Mouse (Mus musculus) ES-E14 (cell line): ENCODE data around the gene Itga3. TPM values are rescaled to one million over a fixed set of nuclear protein-coding genes. Genes with fewer than 3 reads are reported as not detected.

Experiments
- DNase-seq: peaks from one replicate; pipeline ENCODE4 v3.0.0-alpha.2; 2013; ENCODE audit warnings: low read depth, low spot score
- H3K27ac ChIP-seq: 2 replicates; pipeline ENCODE4 v1.5.1; 2012; ENCODE audit warnings: low read depth, mild to moderate bottlenecking, low read length, moderate library complexity, mixed read lengths; ENCODE audit not compliant: poor library complexity, insufficient read depth, severe bottlenecking
- H3K36me3 ChIP-seq: 2 replicates; pipeline ENCODE4 v1.6.1; 2012; ENCODE audit warnings: mild to moderate bottlenecking, low read length, moderate library complexity, mixed read lengths; ENCODE audit not compliant: control insufficient read depth, poor library complexity, insufficient read depth, severe bottlenecking
- H3K4me1 ChIP-seq, 2 experiments: fragments of 150-350 bp in 1 of 2; sonication (generic) in 1 of 2; 2 replicates each; pipeline ENCODE4 v1.6.1; 2012; ENCODE audit warnings: low read length in 2 of 2, mild to moderate bottlenecking in 1 of 2, mixed read lengths in 1 of 2; ENCODE audit not compliant: control insufficient read depth in 2 of 2, insufficient read depth in 2 of 2, poor library complexity in 1 of 2
- H3K4me3 ChIP-seq, 2 experiments: fragments of 150-350 bp in 1 of 2; sonication (generic) in 1 of 2; 2 replicates each; pipeline ENCODE4 v1.5.1; 2012; ENCODE audit warnings: low read length in 2 of 2, low read depth in 1 of 2, mild to moderate bottlenecking in 1 of 2, mixed read lengths in 1 of 2; ENCODE audit not compliant: insufficient read depth in 1 of 2, poor library complexity in 1 of 2, severe bottlenecking in 1 of 2
- H3K9ac ChIP-seq: 2 replicates; pipeline ENCODE4 v1.6.1; 2012; ENCODE audit warnings: low read depth, mild to moderate bottlenecking, low read length, mixed read lengths; ENCODE audit not compliant: poor library complexity, insufficient read depth, severe bottlenecking
- H3K9me3 ChIP-seq: fragments of 150-350 bp; sonication (generic); 2 replicates; pipeline ENCODE4 v1.6.1; 2012; ENCODE audit warnings: low read depth, mild to moderate bottlenecking, low read length; ENCODE audit not compliant: control insufficient read depth, insufficient read depth
- CHD2 ChIP-seq: IDR thresholded peaks from 2 replicates; pipeline ENCODE4 v1.6.1; 2014; ENCODE audit warnings: mild to moderate bottlenecking, low read depth, low read length, inconsistent platforms
- HCFC1 ChIP-seq: IDR thresholded peaks from 2 replicates; pipeline ENCODE4 v1.6.1; 2012; ENCODE audit warnings: low read length, inconsistent platforms, borderline replicate concordance; ENCODE audit not compliant: insufficient read depth
- MAFK ChIP-seq: IDR thresholded peaks from 2 replicates; pipeline ENCODE4 v1.6.1; 2014; ENCODE audit warnings: mild to moderate bottlenecking, low read depth, low read length, inconsistent platforms; ENCODE audit not compliant: insufficient read depth
- ZC3H11A ChIP-seq: IDR thresholded peaks from 2 replicates; pipeline ENCODE4 v1.6.1; 2012; ENCODE audit warnings: low read depth, mild to moderate bottlenecking, inconsistent platforms, low read length, borderline replicate concordance
- ZNF384 ChIP-seq: IDR thresholded peaks from 2 replicates; pipeline ENCODE4 v1.6.1; 2012; ENCODE audit warnings: low read depth, low read length, inconsistent platforms
- in situ Hi-C, 2 experiments: fragments of 600-800 bp; cut with MboI; formaldehyde crosslinking; loops; one replicate each; pipeline ENCODE4 v1.15.1; 2025; ENCODE audit warnings: low sequenced_read_pairs in 2 of 2, inconsistent platforms in 1 of 2; ENCODE audit not compliant: unreplicated experiment in 2 of 2
- total RNA-seq: library from RNA; depleted of rRNA; stranded (reverse); fragments of 300-350 nt; gene quantifications from 2 replicates; pipeline ENCODE4 v1.2.3, GENCODE M21; 2012; rRNA removed

Gene Itga3
- total RNA-seq, 1 experiment = 189 TPM

DNA sequence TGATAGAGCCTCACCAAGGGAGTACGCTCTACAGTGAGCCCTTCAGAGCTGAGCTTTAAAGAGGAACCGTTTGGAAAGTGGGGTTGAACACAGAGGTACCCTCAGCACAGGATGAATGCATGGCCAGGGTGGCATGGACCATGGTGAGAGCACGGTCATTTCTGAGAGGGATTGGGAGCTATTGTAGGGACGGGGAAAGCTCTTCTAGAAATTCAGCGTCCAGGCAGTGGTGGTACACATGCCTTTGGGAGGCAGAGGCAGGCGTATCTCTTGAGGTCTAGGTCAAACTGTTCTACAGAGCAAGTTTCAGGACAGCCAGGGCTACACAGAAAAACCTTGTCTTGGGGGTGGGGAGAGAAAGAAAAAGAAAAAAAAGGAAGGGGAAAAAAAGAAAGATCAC lies 79.6 kb downstream of the Itga3 start:
- H3K36me3 ChIP-seq = peaks cover 21% of the 10 kb centered on the region
- H3K9ac ChIP-seq = no peak overlapping the region
- DNase-seq = no peak
- peaks cover 0 to 23% of the 10 kb centered on the region in 2 experiments; a peak in 2 of 4 replicates for H3K4me1 ChIP-seq
- no peak overlapping the region for H3K4me3 ChIP-seq
- TF ChIP-seq ZC3H11A (no peak), CHD2 (no peak), HCFC1 (no peak), ZNF384 (no peak), MAFK (no peak)
- H3K9me3 ChIP-seq = no peaks in the 10 kb centered on the region
- no peak overlapping the region for H3K27ac ChIP-seq
- in situ Hi-C loops = no loop called here

DNA sequence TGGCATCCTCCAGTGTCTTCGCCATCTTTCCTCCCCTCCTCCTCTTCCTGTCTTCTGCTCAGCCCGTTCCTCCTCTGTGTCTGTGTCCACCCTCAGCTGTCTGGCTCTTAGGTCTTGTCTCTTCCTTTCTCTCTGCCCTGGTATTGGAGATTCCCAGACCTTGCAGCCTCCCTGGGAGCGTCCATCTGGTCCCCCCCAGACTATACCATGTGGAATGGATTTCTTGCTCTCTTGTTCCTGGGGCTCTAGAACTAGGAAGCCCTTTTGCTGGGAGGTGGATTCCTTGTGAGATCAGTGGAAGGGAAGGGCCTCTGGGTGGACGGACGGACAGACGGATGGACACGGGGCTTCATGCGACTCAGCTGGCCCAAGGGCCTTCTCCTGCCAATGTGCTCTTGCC lies 80.5 kb downstream of the Itga3 start:
- Histone ChIP-seq H3K4me3 (no peak overlapping the region), H3K4me1 (peaks cover 0 to 24% of the 10 kb centered on the region in 2 experiments; a peak in 2 of 4 replicates), H3K9me3 (no peaks in the 10 kb centered on the region), H3K27ac (no peak overlapping the region), H3K9ac (no peak overlapping the region), H3K36me3 (peaks cover 13% of the 10 kb centered on the region; the same call in 1 of the 2 replicates)
- no peak for TF ChIP-seq ZNF384
- TF ChIP-seq HCFC1 = no peak
- no peak for TF ChIP-seq MAFK
- TF ChIP-seq CHD2 = no peak
- TF ChIP-seq ZC3H11A = no peak
- no peak for DNase-seq
- in situ Hi-C loops = no loop called here

DNA sequence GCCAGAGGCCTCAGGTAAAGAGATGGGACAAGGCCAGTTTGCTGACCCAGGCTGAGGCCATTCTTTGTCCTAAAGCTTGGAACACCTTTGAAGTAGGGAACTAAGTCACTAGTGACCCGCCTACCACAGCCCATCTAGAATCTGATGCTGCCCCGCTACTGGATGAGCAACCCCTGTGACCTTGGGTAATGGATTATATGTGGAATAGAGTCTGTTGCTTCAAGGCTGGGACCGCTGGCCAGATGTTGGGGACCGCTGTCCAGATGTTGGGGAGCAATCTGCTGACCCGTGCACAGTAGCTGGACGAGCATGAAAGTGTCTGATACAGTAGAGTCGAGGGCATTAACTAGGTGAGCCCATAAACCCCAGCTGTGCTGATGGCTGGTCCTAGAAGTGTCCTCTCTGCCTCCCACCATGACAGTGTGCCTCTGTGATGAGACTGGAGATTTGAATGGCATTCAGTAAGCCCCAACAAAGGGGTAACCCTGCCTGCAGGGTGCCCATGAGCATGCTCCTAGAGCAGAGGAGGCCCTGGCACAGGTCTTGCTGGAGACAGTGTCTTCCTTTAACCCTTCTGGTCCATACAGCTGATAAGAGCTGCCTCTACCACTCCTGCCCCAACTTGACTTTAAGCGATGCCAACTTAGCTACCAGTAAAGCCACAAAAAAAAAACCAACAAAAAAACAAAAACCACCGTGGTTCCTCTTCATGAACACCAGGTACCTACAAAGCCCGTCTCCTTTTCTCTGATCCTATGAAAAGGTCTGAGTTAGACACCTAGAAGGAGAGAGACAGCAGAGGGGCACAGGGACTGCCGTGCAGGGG lies 81.4 kb downstream of the Itga3 start:
- Histone ChIP-seq H3K9me3 (no peaks in the 10 kb centered on the region), H3K4me3 (no peak overlapping the region), H3K4me1 (peaks cover 0 to 18% of the 10 kb centered on the region in 2 experiments; a peak in 2 of 4 replicates), H3K27ac (no peak overlapping the region), H3K9ac (no peak overlapping the region), H3K36me3 (peaks cover 13% of the 10 kb centered on the region; the same call in 1 of the 2 replicates)
- TF ChIP-seq ZNF384 = no peak
- no peak for TF ChIP-seq HCFC1
- no peak for TF ChIP-seq CHD2
- no peak for TF ChIP-seq ZC3H11A
- TF ChIP-seq MAFK = no peak
- in situ Hi-C loops = no loop called here
- DNase-seq = no peak

Other genes with a start within 250 kb of the Itga3 start
- gene Col1a1, start 140.6 kb downstream of the Itga3 start, total RNA-seq = 37.5 and 125 TPM in 2 replicates
- not detected in 2 replicates for gene Hils1, start 109.2 kb downstream of the Itga3 start, total RNA-seq
- 0.74 TPM in 1 of 2 replicates, not detected in the other for gene Sgca, start 100.5 kb downstream of the Itga3 start, total RNA-seq
- gene Ppp1r9b, start 85.8 kb downstream of the Itga3 start, total RNA-seq = 29.5 and 32.6 TPM in 2 replicates
- 0.53 and 0.89 TPM in 2 replicates for gene Samd14, start 66.9 kb downstream of the Itga3 start, total RNA-seq
- gene Pdk2, start 35.4 kb downstream of the Itga3 start, total RNA-seq = 1.3 and 1.7 TPM in 2 replicates
- gene Dlx3, start 43.3 kb upstream of the Itga3 start, total RNA-seq = 0.11 and 0.54 TPM in 2 replicates
- gene Dlx4, start 69.5 kb upstream of the Itga3 start, total RNA-seq = 0.16 and 0.18 TPM in 2 replicates
- 0.18 and 0.53 TPM in 2 replicates for gene Tac4, start 184.7 kb upstream of the Itga3 start, total RNA-seq
- 108 and 118 TPM in 2 replicates for gene Kat7, start 233.4 kb upstream of the Itga3 start, total RNA-seq